Mouse (Mus musculus) embryonic fibroblast, embryonic 13.5 days (primary cell): ENCODE measurements around the gene Tymp. TPM values are rescaled to one million over a fixed set of nuclear protein-coding genes. Genes with fewer than 3 reads are reported as not detected.
A peak's percentile ranks its signal among the peaks of the same experiment; 100 is the strongest.

ENCODE experiments used
- H3K27ac ChIP-seq: 2 replicates; pipeline ENCODE4 v1.5.1; 2012; ENCODE audit warnings: low read length, control low read depth, inconsistent platforms; ENCODE audit not compliant: insufficient read depth
- H3K4me1 ChIP-seq: 2 replicates; pipeline ENCODE4 v1.6.1; 2011; ENCODE audit warnings: low read length; ENCODE audit not compliant: control insufficient read depth, insufficient read depth
- H3K4me3 ChIP-seq: 2 replicates; pipeline ENCODE4 v1.5.1; 2011; ENCODE audit warnings: mild to moderate bottlenecking, control low read depth, low read length; ENCODE audit not compliant: insufficient read depth
- CTCF ChIP-seq: IDR thresholded peaks from 2 replicates; pipeline ENCODE4 v1.5.1; 2011; ENCODE audit warnings: mild to moderate bottlenecking, control low read depth, low read length, moderate library complexity, borderline replicate concordance; ENCODE audit not compliant: insufficient read depth
- POLR2A ChIP-seq: IDR thresholded peaks from 2 replicates; pipeline ENCODE4 v1.6.1; 2011; ENCODE audit warnings: low read depth, mild to moderate bottlenecking, control low read depth, low read length, moderate library complexity
- polyA plus RNA-seq: library from polyadenylated mRNA; stranded (reverse); fragments of >200 nt; gene quantifications from 2 replicates; pipeline ENCODE4 v1.2.4, GENCODE M21; 2011; ENCODE audit warnings: low read depth; ENCODE audit not compliant: missing spikeins, insufficient read length

Gene Tymp
- polyA plus RNA-seq, 1 experiment = not detected

DNA sequence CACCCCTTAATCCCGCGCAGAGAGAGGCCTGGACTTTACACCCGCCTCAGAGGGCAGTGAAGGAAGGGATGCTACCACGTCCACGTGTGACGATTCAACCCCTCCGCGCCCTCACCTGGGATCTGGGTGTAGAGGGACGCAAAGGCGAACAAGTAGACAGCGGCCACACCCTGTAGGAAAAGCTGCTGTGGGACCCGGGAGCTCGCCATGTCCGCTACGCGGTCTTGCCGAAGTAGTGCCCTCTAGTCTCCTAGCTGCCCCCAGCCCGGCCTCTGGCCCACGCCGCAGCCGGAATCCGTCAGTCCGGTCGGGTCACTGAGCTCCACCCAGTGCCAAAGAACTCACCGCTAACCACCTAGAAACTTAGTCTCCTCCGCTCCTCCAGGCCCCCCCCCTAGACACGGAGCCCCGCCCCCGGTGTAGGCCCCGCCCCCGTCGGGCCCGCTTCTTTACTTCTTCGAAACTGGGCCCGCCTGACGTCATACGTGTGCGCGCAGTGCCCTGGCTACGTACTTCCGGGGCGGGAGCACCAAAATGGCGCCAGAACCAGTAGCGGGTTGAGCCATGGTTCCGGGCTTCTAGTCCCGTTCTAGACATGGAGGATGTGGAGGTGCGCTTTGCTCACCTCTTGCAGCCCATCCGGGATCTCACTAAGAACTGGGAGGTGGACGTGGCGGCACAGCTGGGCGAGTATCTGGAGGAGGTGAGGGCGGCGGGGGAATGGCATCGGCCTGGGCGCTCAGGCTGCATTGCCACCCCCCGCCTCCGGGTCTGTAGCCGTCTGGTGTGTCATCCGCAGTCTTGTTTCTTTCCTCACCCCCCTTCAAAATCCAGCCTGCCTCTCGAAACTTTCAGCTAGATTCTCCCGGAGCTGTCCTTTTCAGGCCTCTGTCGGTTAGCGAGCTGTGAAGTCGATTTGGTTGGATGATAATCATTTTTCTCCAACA is 21.3 kb downstream of the Tymp start, which contains the start of the genes Lmf2 and Ncaph2:
Gene Lmf2, minus strand, starts transcription at position 419 of the 947 bp plus-strand sequence.
Gene Ncaph2, plus strand, starts transcription at position 479 of the 947 bp plus-strand sequence.
- peak within 1 kb of the TSS; percentile 74 for H3K27ac ChIP-seq
- TF ChIP-seq POLR2A = peak; percentile 85
- no peak for TF ChIP-seq CTCF
- H3K4me1 ChIP-seq = no peaks in the 10 kb centered on the region
- H3K4me3 ChIP-seq = peak within 1 kb of the TSS; percentile 85

DNA sequence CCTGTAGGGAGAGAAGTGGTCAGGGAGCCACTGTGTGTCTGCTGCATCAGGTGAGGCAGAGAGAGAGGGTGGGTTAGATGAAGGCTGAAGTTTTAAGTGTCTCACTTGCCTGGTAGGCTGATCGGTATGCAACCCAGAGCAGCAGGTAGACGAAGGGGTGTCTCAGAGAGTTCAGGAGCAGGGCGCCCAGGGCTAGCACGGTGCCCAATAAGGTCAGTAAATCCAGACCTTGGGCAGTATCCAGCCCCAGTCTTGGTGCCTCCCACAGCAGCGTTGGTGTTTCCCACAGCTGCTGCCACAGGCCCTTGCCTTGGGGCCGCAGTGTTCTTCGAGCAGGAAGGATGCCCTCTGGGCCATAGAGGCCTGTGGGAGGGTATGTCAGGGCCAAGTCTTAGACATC is 22.4 kb downstream of the Tymp start:
- TF ChIP-seq POLR2A = no peak
- no peak for TF ChIP-seq CTCF
- Histone ChIP-seq H3K4me3 (peak overlapping the region; percentile 83), H3K27ac (no peak overlapping the region), H3K4me1 (no peaks in the 10 kb centered on the region)

DNA sequence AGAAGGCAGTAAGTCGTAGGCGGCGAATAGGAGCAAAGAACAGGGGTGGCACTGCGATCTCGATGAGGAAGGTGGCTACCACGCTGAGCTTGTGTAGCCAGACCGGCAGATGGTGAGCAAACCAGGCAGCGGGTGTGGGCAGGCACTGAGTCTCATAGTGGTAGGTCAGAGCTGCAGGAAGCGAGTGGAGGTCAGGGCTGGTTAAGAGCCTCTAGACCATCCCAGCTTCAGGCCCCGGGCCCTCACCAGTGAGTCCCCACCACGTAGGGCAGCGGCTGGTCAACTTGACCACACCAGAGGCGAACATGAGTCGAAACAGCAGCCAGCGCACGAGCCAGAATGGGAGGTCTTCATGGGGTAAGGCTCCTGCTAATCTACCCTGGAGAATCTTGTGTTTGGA is 23.0 kb downstream of the Tymp start:
- Histone ChIP-seq H3K4me3 (no peak overlapping the region), H3K27ac (no peak overlapping the region)

DNA sequence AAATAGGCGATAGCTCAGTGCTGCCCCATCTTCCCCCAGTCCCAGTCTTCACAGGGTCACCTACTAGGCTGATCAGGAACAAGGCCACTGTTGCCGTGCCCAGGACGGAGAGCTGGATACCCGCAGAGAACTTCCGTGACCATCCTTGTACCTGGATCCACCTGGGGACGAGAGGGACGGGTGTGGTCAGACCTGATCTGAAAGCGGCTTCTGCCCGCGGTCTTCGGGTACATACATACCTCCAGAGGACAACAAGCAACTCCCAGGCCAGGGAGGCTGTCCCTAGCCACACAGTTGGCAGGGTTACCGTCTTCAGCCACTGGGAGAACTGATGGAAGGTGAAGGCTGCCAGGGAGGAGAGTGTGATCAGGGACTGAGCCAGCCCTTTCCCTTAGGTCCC is 24.0 kb downstream of the Tymp start:
- TF ChIP-seq CTCF (no peak), POLR2A (no peak)
- Histone ChIP-seq H3K27ac (no peak overlapping the region), H3K4me3 (no peak overlapping the region), H3K4me1 (no peaks in the 10 kb centered on the region)

More for the DNA sequence above, 23.0 kb downstream of the Tymp start:
- TF ChIP-seq CTCF (no peak), POLR2A (no peak)
- H3K4me1 ChIP-seq = no peaks in the 10 kb centered on the region

DNA sequence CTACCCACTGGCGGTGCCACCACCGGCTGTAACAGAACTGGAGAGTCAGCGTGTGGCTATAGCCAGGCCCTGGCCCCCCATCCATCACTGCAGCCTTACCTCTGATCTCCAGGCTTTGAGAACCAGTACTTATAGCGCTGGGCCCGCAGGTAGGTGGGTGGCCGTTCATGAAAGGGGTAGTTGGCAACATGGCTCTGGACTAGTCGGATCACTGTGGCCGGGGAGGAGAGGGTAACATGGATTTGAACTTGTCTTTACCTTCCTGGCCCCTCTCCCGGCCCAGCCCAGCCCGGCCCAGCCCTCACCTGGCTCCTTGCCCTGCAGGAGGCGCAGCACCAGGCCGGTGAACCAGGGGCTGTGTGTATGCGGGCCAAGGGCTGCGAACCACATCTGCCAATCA is 24.8 kb downstream of the Tymp start:
- TF ChIP-seq POLR2A (no peak), CTCF (no peak)
- Histone ChIP-seq H3K27ac (no peak overlapping the region), H3K4me3 (no peak overlapping the region), H3K4me1 (no peaks in the 10 kb centered on the region)

DNA sequence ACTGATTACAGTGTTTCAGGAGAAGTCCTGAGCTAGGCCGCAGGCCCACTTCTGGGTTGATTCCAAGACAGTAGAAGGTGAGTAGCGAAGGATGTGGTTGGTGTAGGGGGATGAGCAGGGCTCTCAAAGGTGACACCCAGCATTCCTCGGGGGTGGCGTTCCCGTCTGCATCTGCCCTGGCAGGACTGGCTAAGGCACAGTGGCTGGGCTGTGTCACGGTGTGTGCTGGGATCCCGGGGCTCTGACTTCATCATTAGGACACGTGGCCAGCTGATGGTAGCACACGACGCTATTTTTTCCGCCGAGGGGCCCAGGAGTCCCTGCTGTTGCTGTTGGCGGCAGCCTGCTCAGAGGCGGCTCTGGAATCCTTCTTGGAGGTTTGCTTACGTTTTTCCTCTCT is 25.5 kb downstream of the Tymp start:
- Histone ChIP-seq H3K4me1 (no peaks in the 10 kb centered on the region), H3K27ac (no peak overlapping the region), H3K4me3 (no peak overlapping the region)
- TF ChIP-seq POLR2A (no peak), CTCF (no peak)

DNA sequence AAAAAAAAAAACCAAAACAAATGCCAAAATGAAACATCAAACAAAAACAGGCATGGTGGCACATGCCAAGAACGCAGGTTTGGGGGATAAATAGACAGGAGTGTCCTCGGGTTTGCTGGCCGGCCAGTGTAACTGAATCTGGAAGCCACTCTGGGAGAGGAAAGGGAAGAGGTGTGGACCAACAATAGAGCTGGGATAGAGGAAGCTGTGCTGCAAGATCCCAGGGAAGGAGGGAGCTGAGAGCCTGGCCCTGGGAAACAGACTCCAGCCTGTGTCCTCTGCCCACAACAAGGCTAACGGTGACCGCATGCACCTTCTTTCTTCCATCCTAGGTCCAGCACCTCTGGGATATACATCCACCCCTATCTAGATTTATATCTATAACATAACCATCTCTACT is 26.4 kb downstream of the Tymp start:
- Histone ChIP-seq H3K4me1 (no peaks in the 10 kb centered on the region), H3K4me3 (no peak overlapping the region), H3K27ac (no peak overlapping the region)
- TF ChIP-seq CTCF = no peak
- TF ChIP-seq POLR2A = no peak

DNA sequence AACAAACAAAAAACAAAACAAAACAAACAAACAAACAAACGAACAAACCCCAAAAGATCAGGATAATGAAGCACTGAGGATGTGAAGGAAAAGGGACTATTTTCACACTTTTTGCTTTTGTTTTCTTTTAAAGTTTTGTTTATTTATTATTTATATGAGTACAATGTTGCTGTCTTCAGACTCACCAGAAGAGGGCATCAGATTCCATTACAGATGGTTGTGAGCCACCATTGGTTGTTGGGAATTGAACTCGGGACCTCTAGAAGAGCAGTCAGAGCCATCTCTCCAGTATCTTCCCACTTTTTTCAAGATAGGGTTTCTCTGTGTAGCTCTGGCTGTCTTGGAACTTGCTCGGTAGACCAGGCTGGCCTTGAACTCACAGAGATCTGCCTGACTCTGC is 33.5 kb downstream of the Tymp start:
- Histone ChIP-seq H3K4me1 (no peaks in the 10 kb centered on the region), H3K27ac (no peak overlapping the region), H3K4me3 (no peak overlapping the region)
- TF ChIP-seq CTCF (no peak), POLR2A (no peak)

DNA sequence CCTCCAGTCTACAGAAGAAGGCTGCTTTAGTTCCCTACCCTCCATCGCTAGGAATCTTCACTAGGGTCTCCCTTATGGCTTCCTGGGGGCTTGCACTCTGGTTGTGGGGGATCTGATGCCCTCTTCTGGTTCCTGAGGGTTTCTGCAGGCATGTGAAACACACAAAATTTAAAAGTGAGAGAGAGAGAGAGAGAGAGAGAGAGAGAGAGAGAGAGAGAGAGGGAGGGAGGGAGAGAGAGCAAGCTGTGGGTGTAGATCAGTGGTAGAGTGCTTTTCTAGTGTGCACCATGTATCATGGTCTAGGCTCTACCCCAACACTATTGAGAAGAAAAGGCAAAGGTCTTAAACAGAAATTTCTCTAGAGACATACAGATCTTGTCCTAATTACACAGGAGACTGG is 35.2 kb downstream of the Tymp start:
- Histone ChIP-seq H3K4me1 (no peaks in the 10 kb centered on the region), H3K27ac (no peak overlapping the region), H3K4me3 (no peak overlapping the region)
- TF ChIP-seq POLR2A = no peak
- TF ChIP-seq CTCF = no peak

DNA sequence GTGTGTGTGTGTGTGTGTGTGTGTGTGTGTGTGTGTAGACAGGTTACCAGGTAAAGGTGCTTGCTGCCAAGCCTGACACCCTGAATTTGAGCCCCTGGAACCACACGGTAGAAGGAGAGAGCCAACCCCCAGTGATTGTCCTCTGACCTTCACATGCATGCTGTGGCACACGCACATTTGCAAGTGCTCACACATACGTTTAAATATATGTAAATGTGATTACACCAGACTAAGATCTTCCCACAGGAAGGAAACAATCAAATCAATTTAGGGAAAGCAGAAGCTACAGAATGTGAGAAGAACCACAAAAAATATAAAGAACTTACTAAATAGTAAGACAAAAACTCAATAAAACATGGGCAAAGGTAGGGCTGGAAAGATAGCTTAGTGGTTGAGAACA is 36.7 kb downstream of the Tymp start:
- Histone ChIP-seq H3K4me1 (no peaks in the 10 kb centered on the region), H3K27ac (no peak overlapping the region), H3K4me3 (no peak overlapping the region)
- TF ChIP-seq CTCF (no peak), POLR2A (no peak)
